Mouse (Mus musculus) lung, adult 10 weeks (tissue): ENCODE results near the gene Lyrm2. TPM values are rescaled to one million over a fixed set of nuclear protein-coding genes. Genes with fewer than 3 reads are reported as not detected.

Source experiments
- polyA plus RNA-seq: library from polyadenylated mRNA; stranded (reverse); fragments of 350-450 nt; fragmentation: Illumina TruSeq; extraction: RNeasy Lipid Tissue Mini Kit (QIAGEN cat#74804); gene quantifications from one replicate; pipeline ENCODE4 v1.2.3, GENCODE M21; 2014; ENCODE audit warnings: low read depth, low replicate concordance; ENCODE audit not compliant: insufficient read depth

The Lyrm2 gene
- 53.3 TPM for polyA plus RNA-seq

GRCm38 (mm10) chr4:32799966-32800576 lies at the start of gene Lyrm2:
Gene Lyrm2 (plus strand): TSS chr4:32800253.

Other genes with a start within 250 kb of the Lyrm2 start
- not detected for gene Gja10, start 197.5 kb upstream of the Lyrm2 start, polyA plus RNA-seq
- 3.5 TPM for gene Casp8ap2, start 184.8 kb upstream of the Lyrm2 start, polyA plus RNA-seq
- gene Mdn1, start 143.1 kb upstream of the Lyrm2 start, polyA plus RNA-seq = 6.1 TPM
- gene Ankrd6, start 150.6 kb downstream of the Lyrm2 start, polyA plus RNA-seq = 0.56 TPM
- gene Rragd, start 182.8 kb downstream of the Lyrm2 start, polyA plus RNA-seq = 3.8 TPM
- gene Ube2j1, start 231.2 kb downstream of the Lyrm2 start, polyA plus RNA-seq = 22.8 TPM